Mouse (Mus musculus) urinary bladder, postnatal 10 days (tissue): ENCODE measurements at regions not wholly inside any gene's neighbourhood (a gene's known extent, or its start where the extent isn't known, plus 50 kb on each side); places are given as distances from the start of the nearest gene placed in this dataset.

Experiments
- DNase-seq: peaks from one replicate; pipeline ENCODE4 v3.0.0; 2022; ENCODE audit warnings: low spot score

DNA sequence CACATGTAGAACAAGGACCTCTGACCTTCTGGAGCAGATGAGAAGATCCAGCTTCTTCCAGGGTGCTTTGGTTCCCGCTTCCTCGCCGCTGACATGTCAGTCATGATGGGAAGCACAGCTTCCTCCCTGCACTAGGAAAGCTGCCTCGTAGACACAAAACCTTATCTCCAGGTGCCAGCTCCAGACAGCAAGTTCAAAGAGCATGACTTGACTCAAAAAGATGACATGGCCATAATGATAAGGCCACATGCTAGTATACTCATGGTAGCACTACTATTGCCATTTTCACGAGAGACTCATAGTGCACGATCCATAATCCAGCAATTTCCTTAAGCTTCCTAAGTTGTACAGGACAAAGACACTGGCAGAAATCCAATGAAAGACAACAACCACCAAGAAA is 272.1 kb downstream of the Gm9195 start:
- DNase-seq, result no peak

DNA sequence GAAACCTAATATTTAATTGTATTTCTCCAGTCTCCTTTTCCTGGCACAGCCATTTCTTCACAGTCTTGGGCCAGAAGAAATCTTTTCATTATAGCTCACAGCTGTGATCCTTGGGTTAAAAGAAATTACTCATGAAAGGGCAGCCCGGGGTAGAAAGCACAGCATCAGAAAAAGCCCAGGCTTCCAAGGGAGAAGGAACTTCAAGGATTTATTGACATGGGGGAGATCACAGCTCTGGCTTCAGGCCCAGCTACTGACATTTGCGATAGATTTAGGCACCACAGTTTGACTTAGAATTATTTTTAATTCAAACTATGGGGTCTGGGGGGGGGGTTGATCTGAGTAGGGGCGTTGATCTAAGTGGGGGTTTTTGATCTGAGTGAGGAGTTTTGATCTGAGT is 291.3 kb downstream of the Gm9195 start:
- no peak for DNase-seq

DNA sequence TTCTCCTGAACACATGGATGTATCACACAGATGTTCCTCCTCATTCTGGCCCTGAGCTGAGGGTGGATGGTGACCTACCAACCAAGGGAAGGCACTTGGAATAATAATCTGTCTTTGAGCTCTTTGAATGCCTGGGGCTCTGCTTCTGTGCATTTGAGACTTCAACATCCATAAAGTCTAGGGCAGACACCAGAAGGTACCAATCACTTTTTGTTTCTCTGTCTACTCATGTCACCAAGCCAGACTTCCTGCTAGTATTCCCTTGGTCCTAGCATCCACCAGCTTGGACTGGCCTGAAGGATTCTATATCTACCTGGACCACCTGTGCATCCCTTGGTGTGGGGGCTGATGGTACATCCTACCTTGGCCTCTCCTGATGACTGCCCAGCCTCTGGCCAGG is 291.7 kb downstream of the Gm9195 start:
- no peak for DNase-seq

- DNase-seq, result no peak
Observed at GRCm38 (mm10) chr14:72197972-72198371, 293.7 kb downstream of the Gm9195 start.

- DNase-seq, result no peak
Observed at GRCm38 (mm10) chr14:72187329-72187984, 304.2 kb downstream of the Gm9195 start.

- DNase-seq, result no peak
Observed at GRCm38 (mm10) chr14:72175751-72176150, 315.9 kb downstream of the Gm9195 start.

DNA sequence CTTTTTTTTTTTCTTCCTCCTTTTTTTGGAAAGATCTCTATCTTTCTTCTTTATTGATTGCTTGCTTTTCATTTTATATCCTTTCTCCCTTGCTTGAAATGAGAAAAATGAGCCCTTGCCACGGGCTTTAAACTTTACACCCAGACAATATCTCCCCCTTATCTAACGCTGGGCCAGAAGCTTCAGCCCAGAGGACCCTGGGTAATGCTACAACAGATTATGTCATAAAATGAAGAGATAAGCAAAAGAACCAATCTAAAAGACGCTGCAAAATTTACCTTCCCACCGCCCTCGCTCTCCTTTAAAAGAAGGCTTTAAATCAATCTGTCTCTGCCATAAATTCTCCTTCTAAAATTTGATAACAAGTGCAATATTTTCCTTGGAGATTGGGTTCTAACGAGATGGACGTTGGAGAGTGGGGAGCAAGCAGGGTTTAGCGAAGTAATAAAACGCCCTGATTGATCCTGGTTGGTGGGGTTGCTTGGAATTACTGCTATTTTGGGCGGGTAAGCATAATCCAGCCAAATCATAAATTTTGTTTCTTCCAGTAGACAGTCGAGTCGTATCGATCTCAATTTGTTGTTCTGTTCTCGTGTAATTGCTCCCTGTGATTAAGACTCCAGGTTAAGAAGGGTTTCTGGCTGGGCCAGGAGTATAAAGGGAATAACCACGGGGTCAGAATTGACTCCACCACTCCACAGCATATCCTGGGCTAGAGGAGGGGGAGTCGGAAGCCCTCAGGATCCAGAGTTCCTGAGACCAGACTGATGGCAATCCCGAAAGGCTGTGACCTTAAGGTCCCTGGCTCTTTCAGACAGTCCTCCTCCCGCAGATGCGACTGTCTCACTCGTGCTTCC is 318.9 kb downstream of the Gm9195 start:
- no peak for DNase-seq

DNA sequence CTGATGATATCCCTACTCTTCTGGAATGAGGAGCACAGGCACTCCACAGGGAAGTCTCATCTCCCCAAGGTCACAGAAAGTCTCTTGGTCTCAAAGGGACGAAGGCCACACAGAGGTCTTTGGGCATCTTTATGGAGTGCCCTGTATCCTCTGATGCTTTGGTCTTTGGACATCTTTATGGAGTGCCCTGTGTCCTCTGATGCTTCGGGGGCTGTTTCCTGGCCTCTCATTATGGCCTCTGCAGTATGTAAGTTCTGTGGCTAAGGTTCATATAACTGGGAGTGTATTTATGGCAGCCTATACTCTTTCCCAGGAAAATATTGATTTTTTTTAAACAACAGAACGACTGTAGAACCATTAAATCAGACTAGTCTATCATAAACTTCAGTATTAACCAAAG is 319.9 kb downstream of the Gm9195 start:
- no peak for DNase-seq

GRCm38 (mm10) chr14:72158537-72159323 is 332.9 kb downstream of the Gm9195 start:
- no peak for DNase-seq

DNA sequence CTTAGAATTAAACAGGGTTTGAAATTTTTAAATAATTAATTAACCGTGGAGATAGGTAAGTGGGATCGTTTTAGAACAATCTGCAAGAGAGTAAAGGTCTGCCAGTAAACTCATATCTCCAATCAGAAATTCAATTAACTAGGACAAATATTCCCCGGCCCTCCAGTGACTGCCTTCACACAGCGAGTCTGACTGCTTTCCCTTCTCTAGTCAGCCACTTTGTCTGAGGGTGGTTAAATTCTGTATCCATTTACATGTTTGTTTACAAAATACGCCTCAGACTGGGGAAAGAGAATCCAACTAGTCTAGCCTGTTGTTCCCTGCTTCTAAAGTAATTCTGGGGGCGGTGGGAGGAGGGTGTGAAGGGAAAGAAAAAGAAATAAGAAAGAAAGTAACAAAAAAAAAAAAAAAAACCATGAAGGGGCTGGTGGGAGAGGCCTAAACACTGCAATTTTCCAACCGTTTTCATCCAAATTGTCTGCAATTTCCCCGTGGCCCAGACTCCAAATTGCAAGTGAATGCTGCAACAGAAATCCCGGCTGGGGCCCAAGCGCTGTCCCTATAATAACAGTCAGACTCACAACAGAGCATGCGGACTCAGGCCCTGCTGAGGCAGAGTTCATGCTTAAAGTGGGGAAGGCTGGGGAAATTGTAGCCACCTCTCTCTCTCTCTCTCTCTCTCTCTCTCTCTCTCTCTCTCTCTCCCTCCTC is 336.3 kb downstream of the Gm9195 start:
- DNase-seq, result no peak

DNA sequence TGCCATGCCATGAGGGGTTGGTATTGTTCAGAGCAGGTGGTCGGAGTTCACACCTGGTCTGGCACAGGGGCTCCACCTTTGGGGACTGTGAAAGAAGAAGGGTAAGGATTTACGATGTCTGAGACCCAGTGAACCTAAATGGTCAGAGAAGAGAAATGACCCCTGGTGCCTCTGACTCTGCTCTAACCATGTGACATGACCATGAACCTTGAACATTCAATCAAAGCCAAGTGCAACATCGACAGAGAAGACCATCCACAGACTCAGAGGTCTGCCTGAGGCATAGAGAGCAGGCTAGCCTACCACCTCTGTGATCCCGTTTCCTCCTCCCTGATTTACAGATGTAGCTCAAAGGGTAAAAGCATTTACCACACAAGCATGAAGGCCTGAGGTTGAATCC is 340.0 kb downstream of the Gm9195 start:
- no peak for DNase-seq

DNA sequence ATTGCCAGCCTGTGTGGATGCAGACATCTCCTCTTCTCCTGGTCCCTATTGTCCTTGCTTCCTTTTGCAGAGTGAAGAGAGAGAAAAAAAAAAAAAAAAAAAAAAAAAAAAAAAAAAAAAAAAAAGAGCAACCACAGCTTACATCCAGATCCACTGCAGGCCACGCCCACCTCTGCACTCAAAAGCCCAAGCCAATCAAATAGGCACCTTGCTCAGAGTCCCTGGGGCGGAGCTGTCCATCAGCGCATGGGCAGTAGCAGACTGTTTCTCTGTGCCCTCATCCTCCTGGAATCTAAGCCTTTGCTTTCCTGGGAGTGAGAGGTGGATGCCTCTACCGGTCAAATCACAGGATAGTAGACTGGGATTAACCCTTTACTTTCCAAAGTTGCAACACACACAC is 342.2 kb downstream of the Gm9195 start:
- DNase-seq, result no peak

GRCm38 (mm10) chr14:72148886-72149285 is 342.8 kb downstream of the Gm9195 start:
- no peak for DNase-seq

GRCm38 (mm10) chr14:72146381-72146780 is 345.3 kb downstream of the Gm9195 start:
- DNase-seq, result no peak

DNA sequence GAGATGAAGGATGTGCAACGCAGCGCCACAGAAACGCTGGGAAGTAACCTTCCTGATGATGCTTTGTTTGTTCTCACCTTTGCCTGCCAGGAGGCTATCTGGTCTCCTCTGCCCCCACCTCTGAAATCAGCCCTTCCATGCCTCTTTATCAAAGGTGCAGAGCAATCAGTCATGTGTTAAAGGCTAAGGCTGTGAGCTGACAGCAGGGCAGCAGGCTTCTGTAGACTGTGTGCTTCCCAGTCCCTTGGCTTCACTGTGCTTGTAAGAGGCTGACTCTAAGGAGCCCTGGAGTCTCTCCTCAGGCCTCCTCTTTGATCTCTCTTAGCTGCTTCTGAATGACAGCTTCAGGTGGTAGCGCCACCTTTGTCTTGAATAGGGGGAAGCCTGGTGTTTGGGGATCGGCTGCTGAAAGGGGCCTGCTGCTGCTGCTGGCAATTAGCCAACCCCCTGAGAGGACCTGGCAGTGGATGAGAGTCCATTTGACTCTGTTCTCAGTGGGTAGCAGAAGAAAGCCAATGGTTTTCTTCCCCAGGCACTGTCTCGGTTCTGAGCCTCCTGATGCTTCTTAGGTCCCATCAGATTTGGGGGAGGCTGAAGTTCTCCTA is 348.7 kb downstream of the Gm9195 start:
- DNase-seq, result no peak

DNA sequence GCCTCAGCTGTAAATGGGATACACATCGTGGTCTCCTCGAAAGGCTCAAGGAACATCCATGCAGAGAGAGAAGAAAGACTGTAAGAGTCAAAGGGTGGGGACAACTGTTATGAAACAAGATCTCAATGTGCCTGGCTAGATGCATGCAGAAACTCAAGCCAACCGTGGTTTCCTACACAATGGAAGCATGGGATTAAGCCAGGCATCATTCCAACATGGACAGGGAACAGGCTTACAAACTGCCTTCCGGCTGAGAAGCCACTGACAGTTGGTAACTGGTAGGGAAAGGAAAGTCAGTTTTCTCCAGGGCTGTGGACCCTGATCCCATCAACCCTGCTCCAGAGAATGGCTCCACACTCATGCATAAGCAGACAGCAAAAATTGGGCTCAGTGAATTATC is 350.5 kb downstream of the Gm9195 start:
- DNase-seq, result no peak

GRCm38 (mm10) chr14:72130149-72130548 is 361.5 kb downstream of the Gm9195 start:
- no peak for DNase-seq

- no peak for DNase-seq
Observed at GRCm38 (mm10) chr14:72121786-72122185, 369.9 kb downstream of the Gm9195 start.

DNA sequence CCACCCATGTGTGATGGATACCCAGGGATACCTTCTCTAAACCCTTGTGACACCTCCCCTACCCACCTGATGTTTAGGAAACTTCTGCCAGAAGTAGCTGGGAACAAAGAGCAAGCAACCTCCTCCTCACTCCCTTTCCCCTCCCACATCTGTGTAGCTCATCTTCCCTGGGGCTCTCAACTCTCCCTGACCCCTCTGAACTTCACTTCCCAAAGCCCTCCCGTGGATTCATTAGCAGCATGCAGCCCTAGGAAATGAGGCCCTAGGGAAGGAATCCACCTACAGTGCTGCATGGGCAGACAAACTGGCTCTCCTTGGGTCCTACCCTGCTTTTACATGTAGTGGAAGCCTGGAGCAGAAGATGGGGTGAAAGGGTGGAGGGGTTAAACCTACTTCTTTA is 370.6 kb downstream of the Gm9195 start:
- DNase-seq, result no peak

DNA sequence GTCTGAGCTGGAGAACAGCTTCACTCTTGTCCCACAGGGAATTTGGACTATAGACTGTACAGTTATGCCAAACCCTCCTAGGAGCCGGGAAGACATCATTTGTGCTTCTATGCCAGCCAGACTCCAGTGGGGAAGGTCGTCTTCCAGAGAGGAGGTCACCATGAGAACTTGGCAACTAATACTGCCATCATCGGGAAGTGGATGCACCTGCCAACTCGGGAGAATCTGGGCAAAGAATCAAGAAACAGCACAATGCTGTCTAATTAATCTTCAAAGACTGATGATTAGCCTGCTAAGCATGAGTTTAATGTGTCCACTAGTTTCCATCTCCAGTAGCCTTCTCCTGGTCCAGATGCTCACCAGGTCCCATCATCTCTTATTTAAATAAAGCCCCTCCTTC is 374.8 kb downstream of the Gm9195 start:
- no peak for DNase-seq

DNA sequence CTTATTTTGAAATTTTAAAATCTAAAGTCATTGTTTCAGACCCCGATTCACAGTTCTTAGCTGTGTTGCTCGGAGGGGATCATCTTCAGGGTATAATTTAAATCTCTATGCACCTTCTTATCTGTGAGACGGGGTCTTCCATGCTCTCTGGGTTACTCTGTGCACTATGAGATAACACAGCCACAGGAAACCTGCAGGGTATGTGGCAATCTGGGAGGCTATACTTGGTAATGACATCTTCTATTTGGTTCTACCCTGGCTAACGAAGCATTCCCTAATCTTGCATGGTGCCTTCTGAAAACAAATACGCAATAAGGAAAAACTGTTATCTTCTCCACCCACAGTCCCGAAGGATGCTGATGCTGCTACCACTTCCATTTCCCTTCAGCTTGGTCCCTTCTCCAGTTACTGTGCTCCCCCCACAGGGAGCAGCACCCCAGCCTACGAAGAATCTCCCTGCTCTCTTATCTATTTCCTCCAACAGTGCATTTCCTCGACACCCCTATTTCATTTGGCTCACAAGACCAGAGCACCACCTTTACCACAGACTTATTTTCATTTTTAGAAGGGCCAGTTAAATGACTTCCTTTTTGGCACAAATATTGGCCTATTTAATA is 378.2 kb downstream of the Gm9195 start:
- DNase-seq, result no peak
